Mouse (Mus musculus) CH12.LX (cell line): ENCODE results near the gene Tspan15. TPM values are rescaled to one million over a fixed set of nuclear protein-coding genes. Genes with fewer than 3 reads are reported as not detected.

Source experiments
- DNase-seq: peaks from one replicate; pipeline ENCODE4 v3.0.0-alpha.2; 2013; ENCODE audit errors: extremely low read depth
- H3K27ac ChIP-seq: 2 replicates; pipeline ENCODE4 v1.5.1; 2012; ENCODE audit warnings: low read depth, mild to moderate bottlenecking, control low read depth, moderate library complexity; ENCODE audit not compliant: insufficient read depth
- H3K27me3 ChIP-seq: replicated peaks from 2 replicates; pipeline ENCODE3; 2012; ENCODE audit warnings: inconsistent platforms
- H3K36me3 ChIP-seq, 2 experiments: replicated peaks in 1 of 2; 2 replicates each; pipeline versions ENCODE3 to v1.6.1; 2012; ENCODE audit warnings: inconsistent platforms in 1 of 2, low read length in 1 of 2, mild to moderate bottlenecking in 1 of 2, mixed read lengths in 1 of 2, moderate library complexity in 1 of 2; ENCODE audit not compliant: control insufficient read depth in 1 of 2, insufficient read depth in 1 of 2
- H3K4me1 ChIP-seq, 2 experiments: 2 replicates each; pipeline ENCODE4 v1.6.1; 2012; ENCODE audit warnings: inconsistent platforms in 1 of 2, moderate library complexity in 1 of 2; ENCODE audit not compliant: insufficient read depth in 2 of 2, control insufficient read depth in 1 of 2
- H3K4me2 ChIP-seq: 2 replicates; pipeline ENCODE4 v1.6.1; 2012; ENCODE audit warnings: low read depth, mild to moderate bottlenecking, control low read depth; ENCODE audit not compliant: poor library complexity, insufficient read depth, severe bottlenecking
- H3K4me3 ChIP-seq, 3 experiments: fragments of 150-350 bp in 1 of 3; sonication (generic) in 1 of 3; replicated peaks in 1 of 3; 2 replicates each; pipeline versions ENCODE3 to v1.5.1; 2011 to 2012; ENCODE audit warnings: low read depth in 2 of 3, low read length in 2 of 3, mild to moderate bottlenecking in 2 of 3, moderate library complexity in 2 of 3, control low read depth in 1 of 3, improper control_type of control experiment in 1 of 3, inconsistent platforms in 1 of 3, mixed read lengths in 1 of 3; ENCODE audit not compliant: poor library complexity in 1 of 3
- H3K79me2 ChIP-seq: replicated peaks from 2 replicates; pipeline ENCODE4 v1.6.1; 2012; ENCODE audit warnings: mild to moderate bottlenecking, moderate library complexity; ENCODE audit not compliant: control insufficient read depth, poor library complexity, insufficient read depth, severe bottlenecking; ENCODE audit errors: extremely low read depth
- H3K9ac ChIP-seq: 2 replicates; pipeline ENCODE4 v1.6.1; 2012; ENCODE audit warnings: low read depth, mild to moderate bottlenecking, control low read depth, moderate library complexity; ENCODE audit not compliant: insufficient read depth
- H3K9me3 ChIP-seq: replicated peaks from 2 replicates; pipeline ENCODE3; 2012; ENCODE audit warnings: low read length, inconsistent platforms, mixed read lengths
- BHLHE40 ChIP-seq: IDR thresholded peaks from 2 replicates; pipeline ENCODE4 v1.6.1; 2011; ENCODE audit warnings: mild to moderate bottlenecking, low read depth, low read length, improper control_type of control experiment
- CHD1 ChIP-seq: IDR thresholded peaks from 2 replicates; pipeline ENCODE4 v1.6.1; 2012; ENCODE audit warnings: low read depth, low read length, improper control_type of control experiment, inconsistent platforms
- CHD2 ChIP-seq: IDR thresholded peaks from 2 replicates; pipeline ENCODE4 v1.6.1; 2011; ENCODE audit warnings: low read length, improper control_type of control experiment
- CTCF ChIP-seq, 2 experiments: IDR thresholded peaks in 1 of 2; conservative IDR thresholded peaks in 1 of 2; 2 replicates each; pipeline ENCODE4 v1.5.1; 2011 to 2012; ENCODE audit warnings: low read depth in 2 of 2, low read length in 2 of 2, improper control_type of control experiment in 1 of 2, inconsistent platforms in 1 of 2, mild to moderate bottlenecking in 1 of 2, moderate library complexity in 1 of 2
- EP300 ChIP-seq: IDR thresholded peaks from 2 replicates; pipeline ENCODE4 v1.6.1; 2011; ENCODE audit warnings: low read length, improper control_type of control experiment
- IRF4 ChIP-seq: IDR thresholded peaks from 2 replicates; pipeline ENCODE4 v1.6.1; 2014; ENCODE audit warnings: low read depth, mild to moderate bottlenecking, inconsistent platforms, low read length, improper control_type of control experiment
- KAT2A ChIP-seq: IDR thresholded peaks from 2 replicates; pipeline ENCODE4 v1.6.1; 2012; ENCODE audit warnings: low read length, improper control_type of control experiment, inconsistent platforms; ENCODE audit not compliant: insufficient replicate concordance
- MAZ ChIP-seq: IDR thresholded peaks from 2 replicates; pipeline ENCODE4 v1.6.1; 2012; ENCODE audit warnings: low read depth, mild to moderate bottlenecking, inconsistent platforms, low read length, improper control_type of control experiment, moderate library complexity
- PAX5 ChIP-seq: IDR thresholded peaks from 2 replicates; pipeline ENCODE4 v1.6.1; 2012; ENCODE audit warnings: low read length, inconsistent platforms, mixed read lengths
- POLR2AphosphoS2 ChIP-seq: IDR thresholded peaks from 2 replicates; pipeline ENCODE4 v1.6.1; 2011; ENCODE audit warnings: low read depth, low read length, improper control_type of control experiment
- RAD21 ChIP-seq: IDR thresholded peaks from 2 replicates; pipeline ENCODE4 v1.6.1; 2011; ENCODE audit warnings: low read depth, mild to moderate bottlenecking, low read length, improper control_type of control experiment, moderate library complexity
- RCOR1 ChIP-seq: conservative IDR thresholded peaks from 2 replicates; pipeline ENCODE4 v1.6.1; 2012; ENCODE audit warnings: low read depth, mild to moderate bottlenecking, inconsistent platforms, low read length, improper control_type of control experiment
- SMC3 ChIP-seq: IDR thresholded peaks from 2 replicates; pipeline ENCODE4 v1.6.1; 2011; ENCODE audit warnings: low read depth, low read length, improper control_type of control experiment
- TCF12 ChIP-seq: IDR thresholded peaks from 2 replicates; pipeline ENCODE4 v1.6.1; 2014; ENCODE audit warnings: low read depth, mild to moderate bottlenecking, inconsistent platforms, low read length, improper control_type of control experiment
- UBTF ChIP-seq: IDR thresholded peaks from 2 replicates; pipeline ENCODE4 v1.6.1; 2012; ENCODE audit warnings: low read depth, mild to moderate bottlenecking, inconsistent platforms, low read length, improper control_type of control experiment, moderate library complexity
- USF1 ChIP-seq: IDR thresholded peaks from 2 replicates; pipeline ENCODE4 v1.6.1; 2014; ENCODE audit warnings: low read depth, mild to moderate bottlenecking, inconsistent platforms, low read length, improper control_type of control experiment
- USF2 ChIP-seq: conservative IDR thresholded peaks from 2 replicates; pipeline ENCODE4 v1.6.1; 2011; ENCODE audit warnings: low read depth, low read length, improper control_type of control experiment
- ZNF384 ChIP-seq: IDR thresholded peaks from 2 replicates; pipeline ENCODE4 v1.6.1; 2012; ENCODE audit warnings: low read depth, low read length, improper control_type of control experiment, inconsistent platforms
- dilution Hi-C: fragments of 300-500 bp; cut with MboI; formaldehyde crosslinking; loops from 2 replicates; pipeline ENCODE4 v1.14.3; 2020; ENCODE audit warnings: low sequenced_read_pairs; ENCODE audit not compliant: extremely low pct_unique_long_range_greater_than_20kb, extremely low pct_ligation_motif_present
- in situ Hi-C: fragments of 300-500 bp; cut with MboI; formaldehyde crosslinking; loops from 3 replicates; pipeline ENCODE4 v1.14.3; 2019; ENCODE audit warnings: low sequenced_read_pairs, low pct_ligation_motif_present, low pct_unique_long_range_greater_than_20kb, mixed read lengths
- polyA plus RNA-seq: library from polyadenylated mRNA; unstranded; fragments of >175 nt; gene quantifications from 2 replicates; pipeline ENCODE4 v1.2.1, GENCODE M21; 2012; ENCODE audit warnings: low read depth; ENCODE audit not compliant: insufficient read length
- total RNA-seq, 2 experiments: library from RNA; depleted of rRNA; stranded (reverse); fragments of 300-350 nt in 1 of 2; fragments of >200 nt in 1 of 2; gene quantifications; 2 replicates each; pipeline ENCODE4 v1.2.3; 2012 to 2014

Tspan15 gene
- total and polyA plus RNA-seq, 3 experiments, result 0.12 to 0.30 TPM; not detected in 1

DNA sequence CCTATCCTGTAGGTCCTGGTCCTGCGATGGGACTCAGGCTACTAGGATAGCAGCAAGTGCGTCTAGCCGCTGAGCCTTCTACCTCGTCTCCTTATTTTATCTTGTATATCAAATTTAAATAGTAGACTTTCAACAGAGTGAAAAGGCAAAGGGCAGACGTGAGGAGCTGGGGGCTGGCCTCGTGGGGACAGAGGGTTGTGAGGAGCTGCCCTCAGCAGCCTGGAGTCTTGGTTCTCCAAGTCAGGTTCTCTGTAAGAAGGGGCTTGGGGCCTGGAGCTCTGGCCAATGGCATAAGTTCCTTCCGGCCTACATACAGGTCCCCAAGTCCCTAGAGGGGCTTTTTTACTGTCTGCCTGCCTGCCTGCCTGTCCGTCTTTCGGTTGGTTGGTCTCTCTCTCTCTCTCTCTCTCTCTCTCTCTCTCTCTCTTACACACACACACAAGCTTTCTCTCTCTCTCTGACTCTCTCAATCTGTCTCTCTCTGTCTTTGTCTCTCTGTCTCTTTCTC, 57.1 kb downstream of the Tspan15 start:
- Histone ChIP-seq H3K4me1 (peaks cover 0 to 4% of the 10 kb centered on the region in 2 experiments; a peak in 2 of 4 replicates), H3K9ac (no peak overlapping the region), H3K4me2 (no peak overlapping the region), H3K9me3 (peaks cover 9% of the 10 kb centered on the region), H3K4me3 (no peak overlapping the region), H3K79me2 (no peaks in the 10 kb centered on the region), H3K27ac (no peak overlapping the region), H3K27me3 (peaks cover 67% of the 10 kb centered on the region), H3K36me3 (no peaks in the 10 kb centered on the region)
- dilution Hi-C loops (no loop called here), in situ Hi-C loops (no loop called here)
- DNase-seq, result no peak
- TF ChIP-seq CTCF (conservative IDR thresholded peaks at IDR 0.05 in 1 of 2, IDR thresholded peaks at IDR 0.05 in 1 of 2; ENCODE audit: low read depth in 2 of 2, low read length in 2 of 2), result no peak
- TF ChIP-seq KAT2A, result no peak
- TF ChIP-seq CHD1, result no peak
- no peak for TF ChIP-seq UBTF

DNA sequence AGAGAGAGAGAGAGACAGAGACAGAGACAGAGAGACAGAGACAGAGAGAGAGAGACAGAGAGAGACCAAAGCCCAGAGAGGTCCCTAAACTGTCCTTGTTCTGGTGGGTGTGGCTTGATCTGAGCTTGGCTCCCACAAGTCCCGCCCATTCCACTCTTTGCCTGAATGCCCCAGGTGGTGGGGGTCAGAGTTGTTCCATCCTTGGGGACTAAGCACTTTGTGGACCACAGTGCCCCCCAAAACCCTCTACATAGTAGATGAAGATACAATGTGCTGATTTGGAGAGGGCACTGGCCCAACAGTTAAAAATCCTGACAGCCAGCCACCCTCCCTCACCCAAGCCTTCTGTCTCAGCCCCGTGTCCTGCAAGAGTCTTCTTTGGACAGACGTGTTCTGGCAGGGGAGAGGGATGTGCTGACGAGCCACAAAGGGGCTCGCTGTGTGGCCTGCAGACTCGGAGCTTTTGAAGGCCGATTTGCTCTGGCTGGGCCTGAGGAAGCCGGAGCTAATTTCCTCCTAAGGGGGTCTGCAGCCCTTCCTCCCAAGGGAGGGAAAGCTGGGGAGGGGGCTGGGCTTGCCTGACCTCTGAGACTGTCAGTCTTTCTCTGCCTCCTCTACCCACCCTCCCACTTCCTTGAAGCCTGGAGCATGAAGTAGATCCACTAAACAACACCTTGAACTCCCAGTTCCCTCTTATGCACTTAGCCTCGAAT, 58.1 kb downstream of the Tspan15 start:
- in situ Hi-C loops, result no loop called here
- dilution Hi-C loops, result no loop called here
- Histone ChIP-seq H3K36me3 (no peaks in the 10 kb centered on the region), H3K4me3 (no peak overlapping the region), H3K9ac (no peak overlapping the region), H3K79me2 (no peaks in the 10 kb centered on the region), H3K4me2 (no peak overlapping the region), H3K4me1 (peaks cover 0 to 4% of the 10 kb centered on the region in 2 experiments; a peak in 2 of 4 replicates), H3K9me3 (peaks cover 1% of the 10 kb centered on the region), H3K27me3 (peaks cover 67% of the 10 kb centered on the region), H3K27ac (no peak overlapping the region)
- no peak for DNase-seq
- TF ChIP-seq SMC3 (no peak), RAD21 (no peak), RCOR1 (no peak), CHD2 (no peak), KAT2A (no peak), IRF4 (no peak), TCF12 (no peak), ZNF384 (no peak), EP300 (no peak), USF1 (no peak), USF2 (no peak), POLR2AphosphoS2 (no peak), PAX5 (no peak), BHLHE40 (no peak), MAZ (no peak)
- TF ChIP-seq, all 38 proteins: peak for 0
